Mouse (Mus musculus): Measurements from ENCODE around the gene Ccdc27.

Ccdc27 gene

DNA sequence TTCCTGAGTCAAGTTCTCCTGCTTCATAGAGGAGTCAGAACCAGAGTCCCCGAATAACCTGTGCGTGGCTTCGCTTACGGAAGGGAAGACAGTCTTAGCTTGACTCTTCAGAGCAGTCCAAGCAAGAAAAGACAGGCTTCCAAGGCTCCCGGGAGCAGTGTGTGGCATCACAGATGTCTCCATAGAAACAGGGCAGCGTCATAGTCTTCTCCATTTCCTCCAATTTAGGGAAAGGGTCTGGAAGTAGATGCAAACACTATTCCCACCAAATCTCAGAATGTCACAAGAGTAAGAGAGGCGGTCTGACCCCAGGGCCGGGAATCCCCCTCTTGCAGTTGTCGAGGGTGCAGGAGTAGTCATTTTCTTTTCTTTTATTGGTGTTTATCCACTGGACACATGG lies at the start of gene Ccdc27:
Gene Ccdc27 (minus strand): TSS at position 101 of the 400 bp plus-strand sequence.
- DNase-seq (ENCODE audit: low read depth), result no peak

DNA sequence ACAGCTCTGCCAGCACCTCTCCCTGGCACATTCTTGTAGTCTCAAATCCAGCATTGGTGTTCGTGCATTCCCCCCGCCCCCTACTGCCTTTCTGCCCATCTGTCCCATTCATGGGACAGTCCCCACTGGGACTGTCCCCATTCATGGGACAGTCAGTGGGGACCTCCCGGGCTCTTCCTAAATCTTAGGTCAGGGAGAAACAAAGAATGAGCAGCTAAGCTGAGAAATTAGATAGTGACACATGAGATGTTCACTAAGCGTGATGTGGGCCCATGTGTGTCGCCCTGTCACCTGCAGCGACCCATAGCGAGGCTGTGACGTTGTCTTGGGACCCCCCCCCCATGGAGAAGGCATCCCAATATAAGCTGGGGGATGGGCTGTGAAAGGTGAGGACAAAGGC lies 48.9 kb upstream of the Ccdc27 start:
- no peak for DNase-seq (ENCODE audit: low read depth)

DNA sequence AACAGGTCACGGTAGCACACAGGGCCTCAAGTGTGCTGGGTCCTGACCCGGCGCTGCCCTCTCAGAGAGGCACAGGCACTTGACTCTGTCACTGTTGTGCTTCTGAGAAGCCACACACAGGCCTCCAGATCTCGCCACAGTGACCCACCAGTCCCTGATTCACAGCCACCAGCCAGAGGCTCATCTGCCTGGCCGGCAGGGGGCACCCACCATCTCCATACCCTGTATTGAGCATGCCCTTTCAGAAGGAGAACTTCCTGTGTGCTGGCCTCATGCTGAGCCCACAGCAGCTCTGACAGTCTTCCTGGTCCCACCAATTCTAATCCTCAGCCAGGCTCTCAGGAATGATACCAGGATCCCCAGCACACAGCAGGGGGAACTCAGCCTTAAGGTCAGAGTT lies 46.7 kb upstream of the Ccdc27 start:
- no peak for DNase-seq (ENCODE audit: low read depth)

DNA sequence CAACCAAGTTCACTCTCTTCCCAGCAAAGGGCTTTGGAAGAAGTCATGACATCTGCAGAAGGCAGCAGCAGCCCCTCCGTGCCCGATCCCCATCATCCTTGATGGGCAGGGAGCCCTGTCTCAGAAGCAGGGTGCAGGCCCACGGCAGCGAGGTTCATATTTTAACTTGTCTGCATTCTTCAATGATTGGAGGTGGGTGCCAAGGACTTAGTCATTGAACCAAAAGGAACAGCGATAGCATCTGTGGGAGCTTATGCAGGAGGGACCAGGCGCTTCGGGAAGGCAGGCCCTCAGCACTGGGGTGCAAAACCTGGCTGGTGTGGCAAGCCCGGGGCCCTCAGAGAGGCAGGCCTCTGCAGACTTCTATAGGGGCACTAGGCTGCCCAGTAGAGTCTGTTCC lies 44.0 kb upstream of the Ccdc27 start:
- DNase-seq (ENCODE audit: low read depth), result no peak

DNA sequence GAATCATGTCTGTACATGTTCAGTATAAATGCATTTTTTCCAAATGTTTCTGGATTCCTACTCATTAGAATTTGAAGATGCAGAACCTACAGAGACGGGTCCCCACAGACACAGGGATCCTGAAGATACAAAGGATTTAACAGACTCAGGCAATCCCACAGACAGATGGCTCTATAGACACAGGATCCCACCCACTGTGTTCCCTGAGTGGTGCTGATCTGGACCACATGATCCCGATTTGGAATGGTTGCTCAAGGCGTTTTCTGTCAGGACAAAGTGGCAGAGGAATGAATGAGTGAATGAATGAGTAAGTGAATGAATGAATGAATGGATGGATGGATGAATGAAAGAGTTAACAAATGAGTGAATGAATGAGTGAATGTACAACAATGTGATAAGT lies 43.4 kb upstream of the Ccdc27 start:
- DNase-seq (ENCODE audit: low read depth), result no peak

DNA sequence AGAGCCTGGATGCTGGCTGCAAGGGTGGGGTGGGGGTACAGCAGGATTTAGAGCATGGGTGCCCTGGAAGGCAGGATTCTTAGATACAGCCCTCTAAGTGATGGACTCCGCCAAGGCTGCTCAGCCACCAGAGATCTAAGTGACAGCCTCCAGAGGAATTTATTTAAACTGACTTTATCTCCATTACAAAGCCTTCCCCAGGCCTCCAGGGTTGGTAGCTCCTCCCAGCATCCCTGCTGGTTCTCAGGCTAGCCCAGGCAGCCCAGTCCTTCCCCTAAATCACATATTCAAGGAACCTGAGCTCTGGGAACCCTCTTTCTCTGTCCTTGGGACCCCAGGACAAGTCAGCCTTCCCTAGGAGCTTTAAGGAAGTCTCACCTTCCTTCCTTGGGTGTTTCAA lies 39.5 kb upstream of the Ccdc27 start:
- DNase-seq (ENCODE audit: low read depth), result no peak

DNA sequence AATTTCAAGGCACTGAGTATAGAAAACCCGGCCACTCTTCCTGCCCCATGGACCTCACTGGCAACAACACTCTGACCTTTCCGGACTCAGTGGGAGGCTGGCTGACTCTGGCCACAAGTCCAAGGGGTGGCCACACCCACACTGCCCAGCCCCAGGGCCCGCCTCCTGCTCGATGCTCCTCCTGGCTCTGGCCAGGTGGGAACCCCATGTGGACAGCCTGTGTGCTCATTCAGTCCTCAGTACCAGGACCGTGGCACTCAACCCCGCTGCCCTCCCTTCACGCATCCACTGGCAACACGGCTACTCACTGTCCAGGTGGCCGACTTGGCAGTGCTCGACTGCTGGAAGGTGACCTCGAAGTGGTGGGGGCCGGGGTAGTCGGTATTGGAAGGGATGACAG lies 38.5 kb upstream of the Ccdc27 start:
- DNase-seq (ENCODE audit: low read depth), result no peak

DNA sequence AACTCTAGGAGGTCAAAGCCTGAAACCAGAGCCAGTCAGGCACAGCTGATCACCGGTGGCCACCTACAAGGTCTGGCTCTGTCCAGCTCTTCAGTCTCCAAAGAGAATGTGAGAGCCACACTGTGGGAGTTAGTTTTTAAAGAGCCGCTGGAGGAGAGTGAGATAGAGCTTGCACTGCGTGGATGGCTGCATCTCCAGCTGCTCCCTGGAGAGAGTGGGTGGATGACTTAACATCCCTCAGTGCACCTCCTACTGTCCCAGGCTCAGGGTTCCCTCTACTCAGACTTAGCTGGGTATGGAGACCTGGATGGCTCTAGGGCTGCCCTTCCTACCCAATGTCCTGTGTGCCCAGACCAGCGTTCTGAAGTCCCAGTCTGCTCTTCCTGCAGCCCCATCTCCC lies 37.7 kb upstream of the Ccdc27 start:
- no peak for DNase-seq (ENCODE audit: low read depth)

DNA sequence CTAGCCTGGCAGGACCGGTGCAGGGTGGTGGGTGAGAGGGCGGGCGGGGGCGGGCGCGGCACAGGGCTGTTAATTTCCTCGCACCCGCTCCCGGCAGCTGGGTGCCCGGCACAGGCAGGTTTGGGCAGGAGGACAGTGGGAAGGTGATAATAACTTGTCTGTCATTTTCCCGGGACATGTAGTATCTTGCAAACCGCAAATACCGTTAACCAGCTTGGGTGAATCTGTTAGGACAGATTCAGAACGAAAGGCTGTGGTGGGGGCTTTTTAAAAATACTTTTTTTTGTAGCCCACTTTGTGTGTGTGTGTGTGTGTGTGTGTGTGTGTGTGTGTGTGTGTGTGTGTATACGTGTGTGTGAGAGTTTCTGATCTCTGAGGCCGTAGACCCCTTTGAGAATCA lies 29.5 kb upstream of the Ccdc27 start:
- no peak for DNase-seq (ENCODE audit: low read depth)

DNA sequence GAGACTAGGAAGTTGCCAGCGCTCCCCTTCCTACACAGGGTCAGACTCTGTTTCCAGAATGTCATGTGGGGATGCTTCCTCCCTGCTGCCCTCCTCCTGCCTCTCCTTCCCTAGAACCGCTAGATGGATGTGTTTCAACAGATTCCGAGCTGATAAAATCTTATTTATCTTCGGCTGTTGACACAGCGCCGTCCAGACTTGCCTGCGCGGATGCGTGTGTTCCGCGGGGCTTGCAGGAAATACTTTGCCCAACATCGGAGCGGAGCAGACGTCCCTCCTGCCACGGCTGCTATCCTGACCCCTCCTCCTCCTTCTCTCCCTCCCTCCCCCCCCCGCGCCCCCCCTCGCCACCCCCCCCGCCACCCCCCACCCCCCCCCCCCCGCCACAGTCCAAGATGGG lies 29.0 kb upstream of the Ccdc27 start:
- DNase-seq (ENCODE audit: low read depth), result no peak

DNA sequence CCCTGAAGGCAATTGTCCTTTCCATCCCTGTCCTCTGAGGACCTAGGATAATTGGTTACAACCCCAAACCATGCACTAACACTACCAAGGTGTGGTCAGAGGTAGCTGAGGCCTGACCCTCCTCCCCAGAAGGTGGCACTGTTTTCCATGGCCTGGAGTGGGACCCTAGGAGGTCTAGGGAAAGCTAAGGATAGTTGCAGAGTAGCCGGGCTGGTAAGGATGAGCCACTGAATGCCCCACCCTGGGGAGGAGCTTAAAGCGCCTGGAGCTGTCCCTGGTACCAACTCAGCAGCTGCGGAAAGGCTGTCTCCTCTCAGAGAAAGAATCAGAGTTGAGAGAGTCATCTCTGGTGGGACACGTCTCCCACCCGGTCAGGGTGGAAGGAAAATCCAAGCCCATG lies 28.4 kb upstream of the Ccdc27 start:
- DNase-seq (ENCODE audit: low read depth), result peak; percentile 42

DNA sequence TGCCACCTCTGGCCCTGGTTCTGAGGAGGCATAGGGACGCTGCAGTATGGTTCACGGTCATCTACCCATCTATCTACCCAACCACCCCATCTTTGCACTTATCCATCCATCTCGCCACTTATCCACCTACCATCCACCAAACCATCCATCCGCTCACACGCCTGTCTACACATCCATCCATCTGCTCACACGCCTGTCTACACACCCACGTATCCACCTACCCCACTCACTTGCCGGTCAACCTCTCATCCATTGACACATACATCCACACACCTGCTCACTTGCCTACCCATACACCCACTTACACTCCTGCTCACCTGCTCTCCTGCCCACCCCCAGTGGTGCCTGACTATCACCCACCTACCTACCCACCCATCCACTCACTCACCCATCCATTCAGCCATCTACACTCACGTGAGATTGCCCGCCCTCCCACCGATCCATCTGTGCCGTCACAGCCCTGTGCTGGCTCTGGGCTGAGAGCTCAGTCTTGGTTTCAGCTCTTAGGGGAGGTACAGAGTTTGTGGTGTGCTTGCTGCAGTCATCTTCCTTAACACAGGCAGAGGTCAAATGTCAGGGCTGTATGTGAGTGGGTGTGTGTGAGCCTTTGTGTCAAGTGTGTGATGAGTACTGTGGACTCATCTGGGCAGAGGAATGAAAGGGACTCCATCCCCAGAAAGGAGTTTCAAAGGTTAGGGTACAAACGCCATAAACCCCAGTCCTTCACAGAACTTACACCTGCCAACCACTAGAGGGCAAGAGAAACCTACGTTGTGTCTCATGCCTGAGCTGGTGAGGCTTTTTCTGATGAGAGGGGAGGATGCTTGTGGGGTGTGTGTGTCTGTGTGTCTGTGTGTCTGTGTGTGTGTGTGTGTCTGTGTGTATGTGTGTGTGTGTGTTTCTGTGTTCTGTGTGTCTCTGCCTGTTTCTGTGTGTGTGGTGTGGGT lies 22.6 kb upstream of the Ccdc27 start:
- DNase-seq (ENCODE audit: low read depth), result no peak

DNA sequence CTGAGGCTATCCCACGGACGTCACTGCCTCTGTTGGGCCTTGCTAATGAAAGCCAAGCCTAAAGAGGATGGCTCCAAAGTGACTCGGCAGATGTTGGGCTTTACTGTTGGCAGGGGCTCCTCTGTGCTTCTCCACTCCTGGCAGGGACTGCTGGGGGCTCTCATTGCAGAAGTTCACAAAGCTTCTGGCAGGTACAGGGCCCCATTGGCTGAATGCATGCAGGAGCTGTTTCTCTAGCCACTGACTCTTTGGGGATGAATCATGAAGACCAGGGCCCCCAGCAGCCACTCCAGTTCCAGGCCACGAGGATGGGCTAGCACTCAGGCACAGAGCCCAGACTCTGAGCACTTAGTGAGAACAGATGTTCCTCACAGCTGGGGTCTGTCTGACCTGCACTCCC lies 15.2 kb upstream of the Ccdc27 start:
- no peak for DNase-seq (ENCODE audit: low read depth)

DNA sequence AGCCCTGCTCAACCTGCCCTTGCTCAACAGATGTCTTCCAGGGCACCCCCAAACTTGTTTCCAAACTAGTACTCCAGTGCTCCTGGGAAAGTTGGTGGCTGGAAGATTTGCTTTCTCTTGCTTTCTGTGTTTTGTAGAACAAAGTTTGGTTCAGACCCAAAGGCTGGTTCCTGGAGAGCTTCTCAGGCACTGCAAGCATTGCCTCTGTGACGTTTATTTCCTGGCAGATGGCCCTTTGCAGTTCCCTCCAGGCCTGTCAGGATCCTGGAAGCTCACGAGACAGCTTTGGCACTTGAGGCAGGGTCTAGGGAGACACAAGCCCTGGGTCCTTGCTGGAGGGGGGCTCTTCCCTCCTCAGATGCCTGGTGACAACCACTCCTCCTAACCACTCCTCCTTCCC lies 14.2 kb upstream of the Ccdc27 start:
- DNase-seq (ENCODE audit: low read depth), result no peak

DNA sequence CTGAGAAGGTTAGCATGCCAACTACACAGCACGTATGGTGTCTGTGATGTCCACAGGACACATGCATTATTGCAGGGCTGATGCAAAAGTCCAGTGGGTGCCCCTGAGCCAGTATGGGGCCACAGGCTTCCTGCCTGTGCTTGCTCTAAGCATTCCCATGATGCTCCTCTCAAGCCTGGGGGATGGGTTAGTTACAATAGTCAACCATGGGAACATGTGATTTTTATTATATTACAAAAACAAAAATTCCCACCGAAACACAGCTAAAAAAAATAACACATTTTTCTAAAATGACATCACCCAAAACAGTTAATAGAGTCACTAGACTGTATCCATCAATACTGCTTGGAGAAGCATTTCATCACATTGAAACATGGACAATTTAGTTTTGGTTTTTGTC lies 13.6 kb upstream of the Ccdc27 start:
- DNase-seq (ENCODE audit: low read depth), result no peak

DNA sequence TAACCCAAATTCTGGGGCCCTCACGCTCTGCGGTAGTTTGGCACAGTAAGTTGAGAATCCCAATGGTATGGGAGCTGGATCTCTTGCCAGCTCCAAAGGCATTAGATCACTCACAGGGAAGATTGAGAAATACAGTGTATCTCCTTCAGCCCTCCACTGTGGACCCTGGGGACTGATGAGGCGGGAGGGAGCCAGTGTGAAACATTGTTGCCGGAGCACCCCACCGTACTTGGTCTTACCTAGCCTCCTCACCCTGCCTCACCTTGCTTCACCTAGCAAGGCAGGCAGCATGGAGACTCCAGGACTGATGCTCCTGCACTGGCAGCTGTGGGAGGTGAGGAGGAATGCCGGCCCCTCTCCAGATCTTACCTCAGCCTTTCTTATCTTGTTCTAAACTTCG lies 13.0 kb upstream of the Ccdc27 start:
- no peak for DNase-seq (ENCODE audit: low read depth)

DNA sequence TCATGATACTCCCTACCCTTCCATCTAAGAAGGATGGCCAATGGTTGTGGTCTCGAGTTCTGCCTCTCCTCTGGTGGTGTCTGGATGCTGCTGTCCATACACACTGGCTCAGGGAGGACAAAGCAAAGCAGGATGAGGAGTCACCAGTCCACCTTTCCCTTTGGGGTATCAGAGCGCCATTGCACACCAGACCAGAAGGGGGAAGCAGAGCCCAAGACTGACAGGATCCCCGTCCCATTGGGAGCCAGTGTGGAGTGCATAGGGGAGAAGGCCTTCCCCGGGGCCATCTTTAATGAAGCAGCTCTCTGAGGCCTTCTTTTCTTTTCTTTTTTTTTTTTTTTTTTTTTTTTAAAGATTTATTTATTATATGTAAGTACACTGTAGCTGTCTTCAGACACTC lies 10.6 kb upstream of the Ccdc27 start:
- no peak for DNase-seq (ENCODE audit: low read depth)

DNA sequence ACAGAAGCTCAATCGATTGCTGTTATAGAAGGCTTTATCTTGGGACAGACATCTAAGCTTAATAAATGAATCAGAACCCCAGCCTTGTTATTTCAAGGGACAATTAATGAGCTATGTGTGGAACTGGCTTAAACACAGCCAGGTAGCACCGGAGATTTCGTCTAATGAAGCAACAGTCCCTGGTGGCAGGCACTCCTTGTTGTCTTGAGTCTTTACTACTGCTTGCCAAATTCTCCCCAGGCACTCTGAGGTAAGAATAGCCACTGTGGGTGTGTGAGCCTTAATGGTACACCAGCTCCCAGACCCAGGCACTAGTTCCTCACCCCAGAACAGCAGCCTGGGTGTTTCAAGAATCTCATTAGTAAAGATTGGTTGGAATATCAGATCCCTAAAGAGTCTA lies 8.9 kb upstream of the Ccdc27 start:
- no peak for DNase-seq (ENCODE audit: low read depth)

DNA sequence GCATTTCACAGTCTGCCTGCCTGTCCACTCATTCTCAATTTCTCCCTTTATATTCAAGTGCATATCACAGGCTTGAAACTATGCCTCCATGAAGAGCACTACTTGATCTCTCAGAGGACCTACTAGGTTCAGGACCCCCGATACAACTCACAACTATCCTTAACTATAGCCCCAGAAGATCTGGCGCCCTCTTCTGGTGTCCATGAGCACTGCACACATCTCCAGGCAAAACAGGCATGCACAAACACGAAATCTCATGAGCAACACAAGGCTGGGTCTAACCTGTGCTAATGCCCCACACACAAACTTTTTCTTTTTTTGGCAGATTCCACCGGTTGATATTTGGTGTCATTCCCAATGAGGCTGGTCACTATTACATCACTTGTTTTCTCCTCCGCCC lies 3.4 kb upstream of the Ccdc27 start:
- no peak for DNase-seq (ENCODE audit: low read depth)

DNA sequence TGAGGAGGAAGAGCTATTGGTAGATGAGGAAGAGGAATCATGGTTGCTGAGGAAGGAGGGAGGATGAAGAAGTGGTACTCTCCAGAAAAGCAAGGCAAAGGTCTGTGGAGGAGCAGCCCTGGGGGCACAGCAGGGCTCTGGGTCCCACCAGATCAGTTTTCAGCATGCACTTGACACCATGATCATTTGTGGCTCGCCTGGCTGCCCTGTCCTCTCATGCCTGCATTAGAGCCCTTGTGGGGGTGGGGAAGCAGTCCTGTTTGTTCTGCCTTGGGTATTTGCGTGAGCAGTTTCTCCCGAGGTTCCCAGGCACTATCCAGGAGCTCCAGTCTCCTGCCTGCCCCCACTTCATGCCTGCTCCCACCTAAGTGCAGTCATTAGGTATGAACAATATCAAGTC lies 5.4 kb downstream of the Ccdc27 start:
- DNase-seq (ENCODE audit: low read depth), result no peak

DNA sequence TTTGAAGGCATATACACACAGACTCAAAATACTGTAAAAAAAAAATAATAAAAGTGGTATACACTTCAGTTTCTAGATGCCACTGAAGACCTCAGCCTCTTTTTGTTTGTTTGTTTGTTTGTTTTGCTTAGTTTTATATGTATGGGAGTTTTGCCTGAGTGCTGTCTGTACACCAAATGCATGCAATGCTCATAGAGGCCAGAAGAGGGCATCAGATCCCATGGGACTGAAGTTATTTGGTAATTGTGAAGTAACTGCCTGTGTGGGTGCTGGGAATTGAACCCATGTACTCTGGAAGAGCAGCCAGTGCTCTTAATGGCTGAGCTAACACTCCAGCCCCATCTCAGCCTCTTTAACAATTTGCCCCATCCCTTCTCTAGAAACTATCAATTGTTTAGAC lies 13.8 kb downstream of the Ccdc27 start:
- DNase-seq (ENCODE audit: low read depth), result peak; percentile 46

DNA sequence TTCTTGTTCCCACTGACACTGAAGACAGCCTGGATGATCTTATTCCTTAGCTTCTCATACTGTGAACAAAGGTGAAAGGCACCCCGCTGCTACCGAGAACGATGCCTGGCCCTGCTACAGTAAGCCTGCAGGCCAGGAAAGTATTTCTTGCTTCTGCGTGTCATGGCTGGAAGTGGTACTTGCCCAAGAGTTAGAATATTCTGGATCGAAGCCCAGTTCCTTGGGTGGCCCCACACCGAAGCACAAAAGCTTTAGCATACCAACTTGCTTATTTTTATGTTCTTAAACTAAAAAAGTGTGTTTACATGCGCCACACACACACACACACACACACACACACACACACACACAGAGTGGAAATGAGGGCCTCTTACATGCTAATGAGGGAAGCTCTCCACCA lies 14.4 kb downstream of the Ccdc27 start:
- DNase-seq (ENCODE audit: low read depth), result no peak

DNA sequence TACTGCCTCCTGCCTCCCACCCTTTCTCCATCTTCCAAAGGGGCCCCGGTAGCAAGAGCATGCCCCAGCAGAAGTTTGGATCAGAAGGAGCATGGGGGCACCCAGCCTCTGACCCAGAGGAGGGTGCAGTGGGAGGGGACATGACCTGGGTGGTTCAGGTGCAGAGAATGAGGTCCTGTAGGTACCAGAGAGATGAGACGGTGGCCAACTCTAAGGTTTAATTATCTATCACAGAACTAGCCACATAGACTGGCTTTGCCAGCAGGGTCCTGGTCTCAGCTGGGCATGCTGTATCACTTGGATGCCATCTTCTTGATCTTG lies 16.1 kb downstream of the Ccdc27 start:
- no peak for DNase-seq (ENCODE audit: low read depth)

DNA sequence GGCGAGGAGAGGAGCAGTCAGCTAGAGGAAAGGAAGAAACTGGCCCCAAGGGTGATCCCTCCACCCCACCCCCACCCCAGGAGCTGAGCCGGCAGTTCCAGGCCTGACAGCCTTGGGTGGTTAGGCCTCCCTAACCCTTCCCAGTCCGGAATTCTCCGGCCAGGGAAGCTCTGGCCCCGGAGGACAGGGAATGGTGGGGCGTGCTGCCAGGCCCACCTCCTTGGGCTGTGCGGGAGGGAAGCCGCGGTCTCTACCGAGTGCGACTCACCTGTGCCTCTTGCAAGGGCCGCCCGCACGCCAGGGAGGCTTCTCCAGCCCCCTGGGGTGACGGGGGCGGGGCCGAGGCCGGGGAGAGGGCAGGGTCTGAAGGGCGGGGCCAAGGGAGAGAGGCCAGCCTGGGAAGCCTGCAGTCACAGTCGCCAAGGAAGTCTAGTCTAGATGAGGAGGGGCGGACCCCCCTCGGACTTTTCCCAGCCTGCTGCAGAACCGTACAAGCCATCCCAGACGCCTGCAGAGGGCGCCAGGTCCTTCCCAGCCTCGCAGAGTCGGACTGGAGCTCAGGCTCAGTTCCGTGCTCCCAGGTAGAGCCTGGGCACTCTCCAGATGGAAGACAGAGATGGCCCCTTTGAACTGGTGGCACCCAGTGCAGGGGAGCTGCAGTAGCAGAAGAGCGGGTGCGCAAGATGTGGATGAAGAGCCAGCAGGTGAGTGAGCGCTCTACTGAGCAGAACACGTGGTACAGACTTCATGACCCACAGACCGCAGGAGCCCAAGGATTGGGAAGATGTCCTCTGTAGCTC lies 16.6 kb downstream of the Ccdc27 start, which contains the start of gene Smim1:
Gene Smim1 (minus strand): TSS at position 590 of the 800 bp plus-strand sequence.
- peak; percentile 74 for DNase-seq (ENCODE audit: low read depth)

Measured in c-Kit-positive CD71-positive TER-119-negative erythroid progenitor cells, embryonic 14.5 days (primary cell).